Mouse (Mus musculus) spleen, adult 10 weeks (tissue): Measurements from ENCODE around the gene Arl8a. TPM values are rescaled to one million over a fixed set of nuclear protein-coding genes. Genes with fewer than 3 reads are reported as not detected.

Experiments
- polyA plus RNA-seq: library from polyadenylated mRNA; stranded (reverse); fragments of 350-450 nt; fragmentation: Illumina TruSeq; extraction: RNeasy Lipid Tissue Mini Kit (QIAGEN cat#74804); gene quantifications from one replicate; pipeline ENCODE4 v1.2.3, GENCODE M21; 2015; ENCODE audit warnings: low replicate concordance; ENCODE audit not compliant: insufficient read depth

Arl8a gene
- 80.0 TPM for polyA plus RNA-seq

GRCm38 (mm10) chr1:135146077-135146945 is at the start of gene Arl8a:
TSS of gene Arl8a (plus strand) at chr1:135146824.

GRCm38 (mm10) chr1:135105124-135105523 is 41.5 kb upstream of the Arl8a start, which contains the start of gene Lgr6:
TSS of gene Lgr6 (minus strand) at chr1:135105276.

DNA sequence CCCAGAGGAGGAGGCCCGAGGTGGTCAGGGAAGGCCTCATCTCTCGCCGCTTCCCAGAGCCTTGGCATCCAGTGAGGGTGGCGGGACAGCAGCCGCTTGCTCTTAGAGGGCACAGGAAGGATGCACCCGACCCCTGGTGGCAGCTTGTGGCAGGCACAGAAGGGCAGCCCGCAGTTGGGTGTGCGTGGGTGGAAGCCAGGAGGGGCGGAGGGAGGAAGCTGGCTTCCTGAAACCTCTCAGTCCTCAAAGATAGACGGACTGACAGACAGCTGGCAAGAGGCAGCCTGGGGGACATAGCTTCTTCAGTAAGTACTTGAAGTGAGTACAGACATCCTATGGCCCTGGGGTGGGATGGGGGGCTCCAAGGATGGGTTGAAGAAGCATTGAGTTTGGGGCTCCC is 14.2 kb upstream of the Arl8a start, which contains the start of gene Ptpn7:
Ptpn7 (plus strand) TSS at position 228 of the 400 bp plus-strand sequence.

GRCm38 (mm10) chr1:135167435-135167834 is 20.8 kb downstream of the Arl8a start, which contains the start of gene Gpr37l1:
TSS of gene Gpr37l1 (minus strand) at chr1:135167681.

Other genes with a start within 250 kb of the Arl8a start
- gene Ppp1r12b, start 190.9 kb upstream of the Arl8a start, polyA plus RNA-seq: 17.0 TPM
- 12.0 TPM for gene Ube2t, start 184.3 kb upstream of the Arl8a start, polyA plus RNA-seq
- gene Lgr6, start 41.5 kb upstream of the Arl8a start, polyA plus RNA-seq: 0.43 TPM
- 37.5 TPM for gene Ptpn7, start 14.1 kb upstream of the Arl8a start, polyA plus RNA-seq
- gene Gpr37l1, start 20.9 kb downstream of the Arl8a start, polyA plus RNA-seq: 0.12 TPM
- not detected for gene Elf3, start 111.7 kb downstream of the Arl8a start, polyA plus RNA-seq
- gene Rnpep, start 137.3 kb downstream of the Arl8a start, polyA plus RNA-seq: 52.4 TPM
- 47.5 TPM for gene Timm17a, start 167.0 kb downstream of the Arl8a start, polyA plus RNA-seq
- 2.7 TPM for gene Lmod1, start 178.0 kb downstream of the Arl8a start, polyA plus RNA-seq
- 3.0 TPM for gene Shisa4, start 228.4 kb downstream of the Arl8a start, polyA plus RNA-seq